Mouse (Mus musculus) forebrain, embryonic 12.5 days (tissue): ENCODE measurements around the gene A730009L09Rik. TPM values are rescaled to one million over a fixed set of nuclear protein-coding genes. Genes with fewer than 3 reads are reported as not detected.

Experiments
- ATAC-seq: fragments of 200-750 bp; cut with Nextera tagmentation; 2 replicates; pipeline ENCODE4 v1.8.0; 2017; ENCODE audit warnings: moderate TSS enrichment; ENCODE audit not compliant: low FRiP score
- H3K27ac ChIP-seq: fragments of 300-500 bp; sonication (generic); 2 replicates; pipeline ENCODE4 v1.5.1; 2016; ENCODE audit warnings: mild to moderate bottlenecking
- H3K27me3 ChIP-seq: fragments of 300-500 bp; sonication (generic); 2 replicates; pipeline ENCODE4 v1.6.1; 2016; ENCODE audit warnings: mild to moderate bottlenecking
- H3K36me3 ChIP-seq: fragments of 300-500 bp; sonication (generic); replicated peaks from 2 replicates; pipeline ENCODE4 v1.6.1; 2016; ENCODE audit warnings: mild to moderate bottlenecking
- H3K4me1 ChIP-seq: fragments of 300-500 bp; sonication (generic); 2 replicates; pipeline ENCODE4 v1.6.1; 2016
- H3K4me2 ChIP-seq: fragments of 300-500 bp; sonication (generic); 2 replicates; pipeline ENCODE4 v1.6.1; 2016; ENCODE audit warnings: mild to moderate bottlenecking, moderate library complexity
- H3K4me3 ChIP-seq: fragments of 300-500 bp; sonication (generic); replicated peaks from 2 replicates; pipeline ENCODE4 v1.5.1; 2016; ENCODE audit warnings: mild to moderate bottlenecking
- H3K9ac ChIP-seq: fragments of 300-500 bp; sonication (generic); 2 replicates; pipeline ENCODE4 v1.6.1; 2016; ENCODE audit warnings: mild to moderate bottlenecking
- H3K9me3 ChIP-seq: fragments of 300-500 bp; sonication (generic); 2 replicates; pipeline ENCODE4 v1.6.1; 2016
- WGBS: fragments of 180-500 bp; shearing (Covaris S2); methylation state at CpG from one replicate; pipeline ENCODE4 v1.1.7; 2016; 5-methylcytosine and 5-hydroxymethylcytosine counted together
- polyA plus RNA-seq: library from polyadenylated mRNA; unstranded; fragments of >200 nt; fragmentation: Nextera tagmentation; extraction: Ambion mirVana; gene quantifications from 2 replicates; pipeline ENCODE4 v1.2.1, GENCODE M21; 2016

The A730009L09Rik gene
- polyA plus RNA-seq: not detected in 2 replicates

DNA sequence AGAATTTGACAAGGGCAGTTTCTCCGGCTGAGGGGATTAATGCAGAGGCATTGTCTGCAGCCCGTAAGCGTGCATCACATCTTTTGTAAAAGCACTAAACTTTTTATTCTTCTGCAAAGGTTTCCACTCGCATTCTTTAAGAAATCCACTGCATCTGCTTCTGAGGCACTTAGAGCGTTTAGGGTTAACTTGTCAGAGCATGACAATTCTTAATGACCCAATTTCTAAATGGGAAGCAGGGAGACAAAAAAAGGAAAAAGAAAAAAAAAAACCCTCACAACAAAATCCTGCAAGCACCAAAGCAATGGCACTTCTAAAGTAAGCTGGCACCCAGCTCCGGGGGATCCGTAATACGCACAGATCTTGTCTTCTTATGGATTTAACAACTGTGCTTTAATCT is at the start of gene A730009L09Rik:
Gene A730009L09Rik (plus strand): TSS at position 301 of the 400 bp plus-strand sequence.
- H3K36me3 ChIP-seq: no peaks in the 10 kb centered on the region
- peaks cover 11% of the 10 kb centered on the region; the same call in 1 of the 2 replicates for H3K4me1 ChIP-seq
- H3K4me3 ChIP-seq: no peak within 1 kb of the TSS
- ATAC-seq: no peak
- WGBS: 15% methylated on average over 8 of the region's 8 CpGs
- H3K9ac ChIP-seq: no peak within 1 kb of the TSS
- no peaks in the 10 kb centered on the region for H3K27me3 ChIP-seq
- H3K4me2 ChIP-seq: no peak within 1 kb of the TSS; the same call in 1 of the 2 replicates
- no peak within 1 kb of the TSS for H3K27ac ChIP-seq
- H3K9me3 ChIP-seq: no peaks in the 10 kb centered on the region

DNA sequence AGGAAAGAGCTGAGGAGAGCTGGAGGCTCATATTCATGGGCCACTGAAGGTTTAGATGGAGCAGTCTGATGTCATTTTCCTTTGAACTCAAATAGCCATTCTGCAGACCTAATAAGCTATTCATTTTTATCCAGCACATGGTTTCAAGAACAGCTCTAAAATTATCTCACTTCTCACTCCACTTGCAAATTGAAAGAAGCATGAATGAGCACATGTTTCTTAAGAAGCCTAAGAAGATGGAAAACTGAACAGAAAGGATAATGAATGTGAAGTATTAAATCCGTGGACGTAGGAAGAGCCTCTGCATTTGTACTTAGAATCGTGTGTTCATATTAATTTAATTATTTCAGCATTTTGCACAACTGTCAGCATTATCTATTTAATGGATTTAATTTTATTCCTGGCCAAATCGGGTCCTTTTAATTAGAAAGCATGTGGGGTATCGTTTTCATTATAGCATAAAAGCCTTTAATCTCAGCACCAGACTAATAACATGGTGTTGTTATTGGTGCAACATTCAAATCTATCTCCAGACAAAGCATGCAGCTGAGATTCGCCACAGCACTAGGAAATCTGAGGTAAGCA is 49.2 kb upstream of the A730009L09Rik start:
- WGBS: 62% methylated on average over 6 of the region's 6 CpGs
- H3K4me1 ChIP-seq: no peaks in the 10 kb centered on the region
- H3K27ac ChIP-seq: no peak overlapping the region
- H3K9ac ChIP-seq: no peak overlapping the region
- H3K4me2 ChIP-seq: no peak overlapping the region
- H3K36me3 ChIP-seq: no peaks in the 10 kb centered on the region
- no peaks in the 10 kb centered on the region for H3K27me3 ChIP-seq
- no peak for ATAC-seq
- H3K9me3 ChIP-seq: no peaks in the 10 kb centered on the region
- no peak overlapping the region for H3K4me3 ChIP-seq

DNA sequence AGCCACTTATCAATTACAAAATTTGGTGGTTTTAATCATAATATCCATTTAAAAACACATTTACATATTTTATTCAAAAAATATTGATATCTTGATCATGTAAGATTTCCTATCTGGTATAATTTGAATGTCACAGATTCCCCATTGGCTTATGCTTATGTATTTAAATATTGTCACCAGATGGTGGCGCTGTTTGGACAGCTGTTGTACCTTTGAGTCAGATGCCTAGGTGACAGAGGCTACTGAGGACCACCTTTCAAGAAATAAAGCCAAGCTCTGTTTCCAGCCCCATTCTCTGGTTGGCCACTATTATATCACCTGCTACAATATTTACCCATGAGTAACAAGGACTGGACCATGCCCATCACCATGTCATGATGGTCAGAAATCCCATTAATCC is 46.0 kb upstream of the A730009L09Rik start:
- 8% methylated on average over 1 of the region's 1 CpGs for WGBS
- ATAC-seq: no peak
- Histone ChIP-seq H3K9ac (no peak overlapping the region), H3K4me3 (no peak overlapping the region), H3K36me3 (no peaks in the 10 kb centered on the region), H3K4me2 (no peak overlapping the region), H3K27ac (no peak overlapping the region), H3K9me3 (no peaks in the 10 kb centered on the region), H3K4me1 (no peaks in the 10 kb centered on the region), H3K27me3 (no peaks in the 10 kb centered on the region)

DNA sequence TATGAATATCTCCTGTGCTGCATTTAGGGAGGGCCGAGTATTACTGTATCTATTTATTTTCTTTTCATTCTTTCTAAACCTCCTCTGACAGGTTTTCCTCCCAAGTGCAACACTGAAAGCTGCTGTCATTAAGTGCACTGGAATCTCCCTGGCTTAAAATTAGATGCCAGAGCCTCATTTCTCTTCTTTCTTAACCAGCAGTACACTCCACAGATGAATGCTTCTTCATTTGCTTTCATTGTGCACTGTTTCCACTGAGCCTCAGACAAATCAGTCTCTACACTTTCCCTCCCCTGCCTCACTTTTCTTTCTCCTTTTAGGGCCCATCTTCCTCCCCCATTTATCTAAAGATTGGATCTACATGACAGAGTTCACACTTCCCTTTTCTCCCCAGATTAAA is 44.9 kb upstream of the A730009L09Rik start:
- 88% methylated on average over 1 of the region's 1 CpGs for WGBS
- ATAC-seq: no peak
- H3K4me2 ChIP-seq: no peak overlapping the region

DNA sequence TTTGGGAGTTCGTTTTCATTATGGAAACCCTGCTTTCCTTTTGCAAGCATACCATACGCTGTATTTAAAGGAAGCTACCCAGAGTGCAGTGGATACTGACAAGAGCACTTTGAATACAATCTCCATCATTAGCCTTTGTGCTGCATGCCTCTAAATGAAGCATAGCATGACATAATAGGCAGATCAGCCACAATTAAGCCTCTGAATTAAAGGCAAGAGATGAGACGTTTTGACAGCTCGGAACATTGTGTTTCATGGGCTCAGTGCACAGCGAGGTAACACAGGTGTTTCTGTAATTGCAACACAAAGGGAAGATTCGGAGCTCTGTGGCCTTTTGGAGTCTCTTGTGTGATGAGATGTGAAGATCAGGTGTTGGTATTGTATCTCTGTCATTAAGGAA is 41.5 kb upstream of the A730009L09Rik start:
- no peaks in the 10 kb centered on the region for H3K36me3 ChIP-seq
- H3K27ac ChIP-seq: no peak overlapping the region
- no peaks in the 10 kb centered on the region for H3K27me3 ChIP-seq
- WGBS: 67% methylated on average over 6 of the region's 6 CpGs
- no peak overlapping the region for H3K9ac ChIP-seq
- no peak overlapping the region for H3K4me3 ChIP-seq
- H3K4me2 ChIP-seq: no peak overlapping the region
- H3K4me1 ChIP-seq: no peaks in the 10 kb centered on the region
- no peaks in the 10 kb centered on the region for H3K9me3 ChIP-seq
- ATAC-seq: no peak

More for the DNA sequence above, 44.9 kb upstream of the A730009L09Rik start:
- Histone ChIP-seq H3K4me3 (no peak overlapping the region), H3K9ac (no peak overlapping the region), H3K4me1 (no peaks in the 10 kb centered on the region), H3K36me3 (no peaks in the 10 kb centered on the region), H3K27me3 (no peaks in the 10 kb centered on the region), H3K9me3 (no peaks in the 10 kb centered on the region), H3K27ac (no peak overlapping the region)

DNA sequence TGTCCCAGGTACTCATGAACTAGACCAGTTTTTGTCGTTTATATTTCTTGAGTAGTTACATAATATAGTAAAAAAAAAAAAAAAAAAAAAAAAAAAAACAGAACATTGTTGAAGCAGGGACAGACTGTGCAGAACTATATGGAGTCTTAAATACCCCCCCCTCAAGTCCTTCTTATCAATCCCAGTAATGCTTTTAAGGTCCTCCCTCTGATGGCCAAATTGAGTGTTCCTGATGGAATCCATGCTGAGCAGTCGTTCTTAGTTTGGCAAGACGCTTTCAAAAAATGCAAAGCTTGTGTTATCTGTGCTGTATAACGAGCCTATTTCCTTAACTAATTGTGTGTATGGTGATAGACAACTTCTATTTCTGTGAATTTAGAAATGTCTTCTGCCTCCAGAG is 40.2 kb upstream of the A730009L09Rik start:
- no peak for ATAC-seq
- no peaks in the 10 kb centered on the region for H3K27me3 ChIP-seq
- WGBS: 71% methylated on average over 4 of the region's 4 CpGs
- no peaks in the 10 kb centered on the region for H3K4me1 ChIP-seq
- no peak overlapping the region for H3K4me2 ChIP-seq
- H3K4me3 ChIP-seq: no peak overlapping the region
- H3K27ac ChIP-seq: no peak overlapping the region
- H3K9ac ChIP-seq: no peak overlapping the region
- H3K9me3 ChIP-seq: no peaks in the 10 kb centered on the region
- no peaks in the 10 kb centered on the region for H3K36me3 ChIP-seq

DNA sequence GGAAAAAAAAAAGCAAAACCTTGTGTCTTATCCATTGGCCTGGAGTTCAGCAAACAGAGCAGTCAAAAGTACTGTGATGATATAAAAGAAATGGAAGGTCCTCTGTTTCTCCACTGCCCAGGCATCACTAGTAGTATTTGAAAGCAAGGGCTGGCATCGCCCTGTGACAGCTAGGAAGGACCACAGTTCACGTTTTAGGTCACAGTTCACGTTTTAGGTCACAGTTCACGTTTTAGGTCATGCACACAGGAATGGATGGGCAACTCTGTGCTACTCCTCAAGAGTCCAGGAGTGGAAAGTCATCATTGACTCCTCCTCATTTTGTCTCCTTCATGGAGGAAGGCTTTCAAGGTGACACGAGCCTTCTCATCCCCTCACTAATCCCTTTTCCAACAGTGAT is 38.0 kb upstream of the A730009L09Rik start:
- Histone ChIP-seq H3K27me3 (no peaks in the 10 kb centered on the region), H3K36me3 (no peaks in the 10 kb centered on the region), H3K9ac (no peak overlapping the region), H3K4me2 (no peak overlapping the region), H3K4me3 (no peak overlapping the region), H3K9me3 (no peaks in the 10 kb centered on the region), H3K27ac (no peak overlapping the region), H3K4me1 (no peaks in the 10 kb centered on the region)
- no peak for ATAC-seq
- WGBS: 86% methylated on average over 5 of the region's 5 CpGs

DNA sequence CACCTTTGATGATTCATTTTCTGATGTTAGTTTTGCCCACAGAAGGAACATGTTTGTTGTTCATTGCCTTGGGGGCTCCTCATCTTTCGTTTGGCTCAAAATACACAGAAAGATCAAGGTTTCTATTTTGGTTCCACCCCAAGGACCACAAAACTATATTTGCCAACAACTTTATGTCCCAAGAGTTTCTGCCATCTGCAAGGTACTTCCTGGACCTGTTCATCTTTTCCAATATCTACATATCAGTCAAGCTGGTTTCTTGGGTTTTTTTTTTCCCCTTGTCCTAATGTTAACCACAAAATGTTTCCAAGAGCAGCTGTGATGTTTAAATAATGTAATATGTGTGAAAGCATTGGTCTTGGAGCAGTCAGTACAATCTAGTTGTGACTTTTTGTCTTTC is 37.4 kb upstream of the A730009L09Rik start:
- no peak for ATAC-seq
- Histone ChIP-seq H3K4me3 (no peak overlapping the region), H3K36me3 (no peaks in the 10 kb centered on the region), H3K27me3 (no peaks in the 10 kb centered on the region), H3K4me2 (no peak overlapping the region), H3K9ac (no peak overlapping the region), H3K9me3 (no peaks in the 10 kb centered on the region), H3K4me1 (no peaks in the 10 kb centered on the region), H3K27ac (no peak overlapping the region)
- WGBS: 79% methylated on average over 1 of the region's 1 CpGs

DNA sequence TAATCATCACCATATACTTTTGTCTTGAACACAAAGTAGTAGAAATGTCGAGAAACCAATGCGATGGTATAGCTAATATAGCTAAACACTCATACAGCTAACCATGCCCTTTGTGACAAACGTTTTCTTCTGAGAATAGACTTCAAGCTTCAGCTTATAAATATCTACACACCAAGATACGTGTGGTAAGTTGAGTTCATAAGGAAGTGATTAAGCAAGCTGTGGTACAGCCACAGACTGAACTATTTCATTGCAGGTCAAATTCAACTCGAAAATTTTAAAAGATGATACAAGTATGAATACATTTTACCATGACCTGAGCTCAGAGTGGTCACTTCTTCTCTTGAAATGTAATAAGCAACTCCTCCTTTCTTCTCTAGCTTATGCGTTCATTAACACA is 37.0 kb upstream of the A730009L09Rik start:
- Histone ChIP-seq H3K36me3 (no peaks in the 10 kb centered on the region), H3K9me3 (no peaks in the 10 kb centered on the region), H3K4me2 (no peak overlapping the region), H3K9ac (no peak overlapping the region), H3K27ac (no peak overlapping the region), H3K27me3 (no peaks in the 10 kb centered on the region), H3K4me3 (no peak overlapping the region), H3K4me1 (no peaks in the 10 kb centered on the region)
- 88% methylated on average over 6 of the region's 6 CpGs for WGBS
- ATAC-seq: no peak

DNA sequence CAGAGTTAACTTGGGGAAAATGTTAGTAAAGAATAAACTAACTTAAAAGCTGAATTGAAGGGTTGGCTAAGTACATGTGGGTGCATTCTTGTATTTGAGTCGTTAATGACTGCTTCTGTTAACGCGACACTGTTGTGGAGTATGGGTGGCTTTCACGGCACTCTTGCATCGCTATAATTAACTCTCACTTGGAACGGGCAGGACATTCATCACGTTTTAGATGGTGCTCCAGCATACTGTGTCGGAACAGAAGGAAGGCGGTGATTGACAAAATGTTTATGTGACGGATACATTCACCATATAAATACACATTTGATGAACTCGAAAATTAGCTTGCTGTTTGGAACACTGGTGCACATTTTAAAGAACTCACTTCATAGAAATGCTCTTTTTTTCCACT is 29.0 kb upstream of the A730009L09Rik start:
- ATAC-seq: no peak
- Histone ChIP-seq H3K9ac (no peak overlapping the region), H3K4me2 (no peak overlapping the region), H3K36me3 (no peaks in the 10 kb centered on the region), H3K4me1 (no peaks in the 10 kb centered on the region), H3K4me3 (no peak overlapping the region), H3K27ac (no peak overlapping the region), H3K27me3 (no peaks in the 10 kb centered on the region), H3K9me3 (no peaks in the 10 kb centered on the region)
- 69% methylated on average over 11 of the region's 11 CpGs for WGBS

DNA sequence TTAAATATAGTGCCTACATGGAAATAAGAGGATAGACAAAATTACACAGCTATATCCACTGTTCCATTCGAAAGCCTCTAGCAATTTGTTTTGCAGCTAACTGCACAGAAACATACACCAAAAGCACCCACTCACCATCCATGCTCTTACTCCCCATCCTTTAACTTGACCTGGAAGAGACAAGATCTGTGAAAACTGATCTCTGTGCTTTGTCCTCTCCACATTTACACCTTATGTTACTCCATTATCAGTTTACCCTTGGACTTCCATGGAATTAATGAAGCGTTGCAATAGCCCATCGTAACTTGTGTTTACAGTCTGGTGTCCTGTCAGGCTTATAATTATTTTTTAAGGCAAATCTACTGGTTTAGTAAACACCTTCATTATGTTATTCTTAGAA is 20.1 kb upstream of the A730009L09Rik start:
- H3K27ac ChIP-seq: no peak overlapping the region
- 76% methylated on average over 3 of the region's 3 CpGs for WGBS
- no peaks in the 10 kb centered on the region for H3K4me1 ChIP-seq
- no peaks in the 10 kb centered on the region for H3K36me3 ChIP-seq
- H3K9ac ChIP-seq: no peak overlapping the region
- no peak for ATAC-seq
- no peak overlapping the region for H3K4me3 ChIP-seq
- no peaks in the 10 kb centered on the region for H3K9me3 ChIP-seq
- H3K27me3 ChIP-seq: no peaks in the 10 kb centered on the region
- H3K4me2 ChIP-seq: no peak overlapping the region

DNA sequence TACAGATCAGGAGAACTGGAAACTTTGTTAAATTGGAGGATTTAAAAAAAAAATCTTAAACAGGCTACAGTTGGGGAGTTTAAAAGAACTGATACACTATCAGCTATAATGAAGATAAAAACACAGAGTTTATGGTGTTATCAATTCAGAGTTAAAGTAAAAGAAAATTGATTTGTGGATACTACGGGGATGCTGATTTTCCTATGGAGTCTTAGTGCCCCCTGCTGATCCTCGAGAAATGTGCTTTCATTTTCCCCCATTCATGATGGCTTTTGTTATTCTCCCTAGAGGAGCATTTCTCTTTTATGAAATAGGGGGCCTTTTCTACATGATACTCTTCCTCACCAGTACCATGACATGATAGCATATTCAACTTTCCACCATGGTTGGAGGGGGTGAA is 19.5 kb upstream of the A730009L09Rik start:
- Histone ChIP-seq H3K9ac (no peak overlapping the region), H3K4me3 (no peak overlapping the region), H3K4me2 (no peak overlapping the region), H3K9me3 (no peaks in the 10 kb centered on the region), H3K27me3 (no peaks in the 10 kb centered on the region), H3K4me1 (no peaks in the 10 kb centered on the region), H3K36me3 (no peaks in the 10 kb centered on the region), H3K27ac (no peak overlapping the region)
- peak; percentile 51; the same call in 1 of the 2 replicates for ATAC-seq
- WGBS: 49% methylated on average over 2 of the region's 2 CpGs

DNA sequence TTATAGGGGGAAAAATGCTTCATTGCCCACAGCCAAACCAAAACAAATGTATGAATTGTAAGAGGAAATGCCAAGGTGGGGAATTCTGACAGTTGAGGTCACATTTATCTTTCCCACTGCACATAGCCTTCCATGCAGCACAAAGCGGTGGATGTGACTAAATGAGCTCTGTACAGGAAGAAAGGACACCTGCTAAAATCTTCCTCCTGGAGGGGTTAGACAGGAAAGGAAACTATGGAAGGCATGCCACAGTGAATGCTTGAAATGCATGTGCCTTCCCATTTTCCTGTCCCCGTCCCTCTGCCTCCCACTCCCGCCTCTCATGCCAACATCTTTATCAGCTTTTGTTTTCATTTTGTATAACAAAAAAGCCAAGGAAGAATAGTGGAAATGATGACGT is 7.2 kb upstream of the A730009L09Rik start:
- no peaks in the 10 kb centered on the region for H3K9me3 ChIP-seq
- no peak overlapping the region for H3K4me3 ChIP-seq
- H3K36me3 ChIP-seq: no peaks in the 10 kb centered on the region
- H3K27ac ChIP-seq: no peak overlapping the region
- no peak overlapping the region for H3K4me2 ChIP-seq
- no peak for ATAC-seq
- no peaks in the 10 kb centered on the region for H3K4me1 ChIP-seq
- WGBS: 60% methylated on average over 4 of the region's 4 CpGs
- no peaks in the 10 kb centered on the region for H3K27me3 ChIP-seq
- H3K9ac ChIP-seq: no peak overlapping the region
